Mouse (Mus musculus) MEL (cell line): ENCODE measurements at regions not wholly inside any gene's neighbourhood (a gene's known extent, or its start where the extent isn't known, plus 50 kb on each side); places are given as distances from the start of the nearest gene placed in this dataset.

Experiments used
- DNase-seq: peaks from one replicate; pipeline ENCODE4 v3.0.0; 2011; ENCODE audit warnings: low read depth, low spot score
- H3K27ac ChIP-seq: 2 replicates; pipeline ENCODE4 v1.5.1; 2012; ENCODE audit warnings: low read depth, mild to moderate bottlenecking, control low read depth, low read length, moderate library complexity; ENCODE audit not compliant: control insufficient read depth
- H3K27me3 ChIP-seq, 2 experiments: fragments of 150-350 bp in 1 of 2; sonication (generic) in 1 of 2; 2 replicates each; pipeline ENCODE4 v1.6.1; 2012; ENCODE audit warnings: low read length in 2 of 2, mild to moderate bottlenecking in 2 of 2, improper control_type of control experiment in 1 of 2, moderate library complexity in 1 of 2; ENCODE audit not compliant: insufficient read depth in 2 of 2, control insufficient read depth in 1 of 2
- H3K36me3 ChIP-seq, 2 experiments: 2 replicates each; pipeline ENCODE4 v1.6.1; 2012 to 2014; ENCODE audit warnings: low read length in 2 of 2, improper control_type of control experiment in 1 of 2, inconsistent platforms in 1 of 2, mild to moderate bottlenecking in 1 of 2; ENCODE audit not compliant: insufficient read depth in 2 of 2, control insufficient read depth in 1 of 2
- H3K4me1 ChIP-seq, 2 experiments: fragments of 150-350 bp in 1 of 2; sonication (generic) in 1 of 2; 2 replicates each; pipeline ENCODE4 v1.6.1; 2012; ENCODE audit warnings: low read length in 2 of 2, improper control_type of control experiment in 1 of 2, mild to moderate bottlenecking in 1 of 2; ENCODE audit not compliant: insufficient read depth in 2 of 2, control insufficient read depth in 1 of 2
- H3K4me3 ChIP-seq, 2 experiments: fragments of 150-350 bp in 1 of 2; sonication (generic) in 1 of 2; 2 replicates each; pipeline ENCODE4 v1.5.1; 2012; ENCODE audit warnings: low read depth in 2 of 2, low read length in 2 of 2, mild to moderate bottlenecking in 2 of 2, moderate library complexity in 2 of 2, control low read depth in 1 of 2, improper control_type of control experiment in 1 of 2; ENCODE audit not compliant: control insufficient read depth in 1 of 2, insufficient read depth in 1 of 2
- H3K79me2 ChIP-seq: 2 replicates; pipeline ENCODE4 v1.6.1; 2012; ENCODE audit warnings: mild to moderate bottlenecking, low read length, moderate library complexity; ENCODE audit not compliant: control insufficient read depth, poor library complexity, insufficient read depth
- H3K9ac ChIP-seq: 2 replicates; pipeline ENCODE4 v1.6.1; 2012; ENCODE audit warnings: low read depth, mild to moderate bottlenecking, control low read depth, low read length, moderate library complexity; ENCODE audit not compliant: control insufficient read depth, poor library complexity, severe bottlenecking
- H3K9me3 ChIP-seq: fragments of 150-350 bp; sonication (generic); replicated peaks from 2 replicates; pipeline ENCODE4 v1.6.1; 2012; ENCODE audit warnings: mild to moderate bottlenecking, low read length, improper control_type of control experiment, moderate library complexity; ENCODE audit not compliant: insufficient read depth
- BHLHE40 ChIP-seq: IDR thresholded peaks from 2 replicates; pipeline ENCODE4 v1.6.1; 2012; ENCODE audit warnings: low read depth, mild to moderate bottlenecking, inconsistent platforms, low read length, improper control_type of control experiment, borderline replicate concordance
- CHD1 ChIP-seq: IDR thresholded peaks from 2 replicates; pipeline ENCODE4 v1.6.1; 2012; ENCODE audit warnings: low read depth, mild to moderate bottlenecking, inconsistent platforms, low read length, improper control_type of control experiment
- ELF1 ChIP-seq: IDR thresholded peaks from 2 replicates; pipeline ENCODE4 v1.6.1; 2014; ENCODE audit warnings: low read depth, mild to moderate bottlenecking, inconsistent platforms, low read length, improper control_type of control experiment, moderate library complexity
- EP300 ChIP-seq, 2 experiments: IDR thresholded peaks; 2 replicates each; pipeline ENCODE4 v1.6.1; 2011; ENCODE audit warnings: improper control_type of control experiment in 2 of 2, low read length in 2 of 2, low read depth in 1 of 2, mild to moderate bottlenecking in 1 of 2
- GABPA ChIP-seq: IDR thresholded peaks from 2 replicates; pipeline ENCODE4 v1.6.1; 2012; ENCODE audit warnings: low read depth, mild to moderate bottlenecking, inconsistent platforms, low read length, improper control_type of control experiment, moderate library complexity
- GATA1 ChIP-seq: IDR thresholded peaks from 2 replicates; pipeline ENCODE4 v1.6.1; 2011; ENCODE audit warnings: low read depth, low read length, improper control_type of control experiment
- MAX ChIP-seq: IDR thresholded peaks from 2 replicates; pipeline ENCODE4 v1.6.1; 2011; ENCODE audit warnings: low read length, improper control_type of control experiment
- MAZ ChIP-seq: IDR thresholded peaks from 2 replicates; pipeline ENCODE4 v1.6.1; 2012; ENCODE audit warnings: low read depth, mild to moderate bottlenecking, inconsistent platforms, low read length, improper control_type of control experiment
- MEF2A ChIP-seq: IDR thresholded peaks from 2 replicates; pipeline ENCODE4 v1.6.1; 2014; ENCODE audit warnings: low read depth, mild to moderate bottlenecking, inconsistent platforms, low read length, improper control_type of control experiment; ENCODE audit not compliant: poor library complexity, insufficient replicate concordance, severe bottlenecking; ENCODE audit errors: extremely low read depth
- MXI1 ChIP-seq: IDR thresholded peaks from 2 replicates; pipeline ENCODE4 v1.6.1; 2011; ENCODE audit warnings: mild to moderate bottlenecking, low read depth, low read length, improper control_type of control experiment
- NRF1 ChIP-seq: IDR thresholded peaks from 2 replicates; pipeline ENCODE4 v1.6.1; 2014; ENCODE audit warnings: low read depth, mild to moderate bottlenecking, inconsistent platforms, low read length, improper control_type of control experiment, moderate library complexity; ENCODE audit not compliant: poor library complexity, insufficient read depth, severe bottlenecking
- SIN3A ChIP-seq: IDR thresholded peaks from 2 replicates; pipeline ENCODE4 v1.6.1; 2012; ENCODE audit warnings: low read length, improper control_type of control experiment, inconsistent platforms
- SMC3 ChIP-seq: IDR thresholded peaks from 2 replicates; pipeline ENCODE4 v1.6.1; 2011; ENCODE audit warnings: low read depth, low read length, improper control_type of control experiment
- TAL1 ChIP-seq: IDR thresholded peaks from 2 replicates; pipeline ENCODE4 v1.6.1; 2012; ENCODE audit warnings: mild to moderate bottlenecking, inconsistent platforms, low read length, moderate library complexity, mixed read lengths
- TCF12 ChIP-seq: IDR thresholded peaks from 2 replicates; pipeline ENCODE4 v1.6.1; 2014; ENCODE audit warnings: low read depth, mild to moderate bottlenecking, inconsistent platforms, low read length, improper control_type of control experiment, moderate library complexity
- UBTF ChIP-seq: IDR thresholded peaks from 2 replicates; pipeline ENCODE4 v1.6.1; 2012; ENCODE audit warnings: low read depth, mild to moderate bottlenecking, inconsistent platforms, low read length, improper control_type of control experiment, moderate library complexity, borderline replicate concordance; ENCODE audit not compliant: insufficient read depth
- ZMIZ1 ChIP-seq: IDR thresholded peaks from 2 replicates; pipeline ENCODE4 v1.6.1; 2012; ENCODE audit warnings: low read depth, mild to moderate bottlenecking, inconsistent platforms, low read length, improper control_type of control experiment, moderate library complexity
- ZNF384 ChIP-seq: IDR thresholded peaks from 2 replicates; pipeline ENCODE4 v1.6.1; 2012; ENCODE audit warnings: low read depth, mild to moderate bottlenecking, inconsistent platforms, low read length, improper control_type of control experiment

- Histone ChIP-seq H3K27me3 (no peaks in the 10 kb centered on the region), H3K27ac (no peak overlapping the region), H3K36me3 (no peaks in the 10 kb centered on the region), H3K4me1 (no peaks in the 10 kb centered on the region), H3K9ac (no peak overlapping the region), H3K4me3 (no peak overlapping the region), H3K79me2 (no peaks in the 10 kb centered on the region), H3K9me3 (no peaks in the 10 kb centered on the region)
- DNase-seq: no peak
- TF ChIP-seq UBTF (no peak), NRF1 (no peak), GABPA (no peak), ELF1 (no peak), MAZ (no peak), ZMIZ1 (no peak), SMC3 (no peak), GATA1 (no peak), TCF12 (no peak), SIN3A (no peak), EP300 (IDR thresholded peaks at IDR 0.05; ENCODE audit: low read depth in 1 of 2, low read length in 2 of 2) (no peak), CHD1 (no peak), MAX (no peak), MEF2A (no peak), BHLHE40 (no peak)
Observed at GRCm38 (mm10) chr8:26746811-26747210, 230.3 kb upstream of the Zfp703 start.

- Histone ChIP-seq H3K9ac (no peak overlapping the region), H3K27me3 (no peaks in the 10 kb centered on the region), H3K27ac (no peak overlapping the region), H3K79me2 (no peaks in the 10 kb centered on the region), H3K36me3 (no peaks in the 10 kb centered on the region), H3K9me3 (no peaks in the 10 kb centered on the region), H3K4me1 (no peaks in the 10 kb centered on the region), H3K4me3 (no peak overlapping the region)
- no peak for DNase-seq
- TF ChIP-seq ZNF384: no peak
- no peak for TF ChIP-seq MXI1
- TF ChIP-seq TAL1: no peak
Observed at GRCm38 (mm10) chr8:26747241-26747972, 229.7 kb upstream of the Zfp703 start.
